Mouse (Mus musculus): ENCODE results near the gene Sae1. TPM values are rescaled to one million over a fixed set of nuclear protein-coding genes. Genes with fewer than 3 reads are reported as not detected.
A peak's percentile ranks its signal among the peaks of the same experiment; 100 is the strongest.

Gene Sae1
- total and polyA plus RNA-seq, 3 experiments = 23.4 to 36.1 (median 33.0) TPM

- Histone ChIP-seq H3K4me1 (ENCODE audit: control insufficient read depth, insufficient read depth, low read length) (no peaks in the 10 kb centered on the region), H3K36me3 (ENCODE audit: control insufficient read depth, insufficient read depth, low read length) (no peaks in the 10 kb centered on the region), H3K4me3 (no peak overlapping the region), H3K9ac (ENCODE audit: low read depth, low read length) (no peak overlapping the region), H3K27me3 (ENCODE audit: control insufficient read depth, insufficient read depth, low read length) (no peaks in the 10 kb centered on the region), H3K27ac (no peak overlapping the region), H3K79me2 (replicated peaks; ENCODE audit: control insufficient read depth, insufficient read depth, low read length) (no peaks in the 10 kb centered on the region)
- TF ChIP-seq CTCF (IDR thresholded peaks at IDR 0.05) (no peak), EP300 (IDR thresholded peaks at IDR 0.05; ENCODE audit: insufficient read depth, low read depth, low read length) (no peak), POLR2A (IDR thresholded peaks at IDR 0.05; ENCODE audit: insufficient read depth, low read depth, low read length) (no peak)
- DNase-seq = no peak
- intact Hi-C loops (cut with DNase I) = no loop called here
- WGBS = 63% methylated on average over 3 of the region's 3 CpGs
Measured at GRCm38 (mm10) chr7:16344598-16344997, 43.0 kb downstream of the Sae1 start.

DNA sequence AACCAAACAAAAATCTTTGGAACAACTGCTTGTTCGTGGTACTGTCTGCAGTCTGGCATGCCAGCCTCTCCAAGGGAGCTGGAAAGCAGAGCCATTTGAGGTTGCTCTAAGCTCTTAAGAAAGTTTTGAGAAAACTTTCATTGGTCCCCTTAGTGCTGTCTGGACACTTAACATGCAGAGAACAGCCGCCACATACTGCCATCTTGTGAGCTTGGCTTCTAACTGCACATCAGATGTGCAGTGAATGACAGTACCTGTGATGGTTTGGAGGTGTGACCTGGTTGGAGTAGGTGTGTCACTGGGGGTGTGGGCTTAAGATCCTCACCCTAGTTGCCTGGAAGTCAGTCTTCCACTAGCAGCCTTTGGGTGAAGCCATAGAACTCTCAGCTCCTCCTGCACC, 49.9 kb downstream of the Sae1 start:
- H3K36me3 ChIP-seq (ENCODE audit: control insufficient read depth, insufficient read depth, low read length) = no peaks in the 10 kb centered on the region
- H3K4me1 ChIP-seq (ENCODE audit: control insufficient read depth, insufficient read depth, low read length) = no peaks in the 10 kb centered on the region
- DNase-seq = no peak
- H3K27ac ChIP-seq = no peak overlapping the region
- H3K9ac ChIP-seq (ENCODE audit: low read depth, low read length) = no peak overlapping the region
- TF ChIP-seq CTCF (IDR thresholded peaks at IDR 0.05) (peak; percentile 43), EP300 (IDR thresholded peaks at IDR 0.05; ENCODE audit: insufficient read depth, low read depth, low read length) (no peak), POLR2A (IDR thresholded peaks at IDR 0.05; ENCODE audit: insufficient read depth, low read depth, low read length) (no peak)
- H3K4me3 ChIP-seq = no peak overlapping the region
- intact Hi-C loops (cut with DNase I) = loop anchor here (2.0 kb wide), 1 partner anchor 19 kb away; no protein-coding TSS in a partner anchor
- 68% methylated on average over 2 of the region's 2 CpGs for WGBS
- H3K27me3 ChIP-seq (ENCODE audit: control insufficient read depth, insufficient read depth, low read length) = no peaks in the 10 kb centered on the region
- H3K79me2 ChIP-seq (replicated peaks; ENCODE audit: control insufficient read depth, insufficient read depth, low read length) = no peaks in the 10 kb centered on the region

DNA sequence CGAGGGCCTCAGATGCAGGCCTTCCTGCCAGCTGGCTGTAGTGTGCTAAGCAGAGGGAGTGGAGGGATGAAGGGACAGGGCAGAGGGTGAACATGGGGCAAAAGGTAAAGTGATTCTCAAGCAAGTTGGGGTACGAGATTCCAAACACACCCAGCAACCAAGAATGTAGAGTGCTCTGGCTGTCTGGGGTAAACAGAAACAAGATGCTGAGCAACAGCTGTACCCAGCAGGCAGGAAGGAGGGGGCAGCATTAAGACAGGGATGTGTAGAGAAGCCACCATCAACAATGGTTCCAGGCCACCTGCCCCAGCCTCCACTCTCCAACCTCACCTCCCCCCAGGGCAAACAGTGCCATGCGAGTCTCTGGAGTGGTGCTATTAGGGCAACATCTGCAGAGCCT, 58.5 kb downstream of the Sae1 start:
- no peaks in the 10 kb centered on the region for H3K36me3 ChIP-seq (ENCODE audit: control insufficient read depth, insufficient read depth, low read length)
- intact Hi-C loops (cut with DNase I) = no loop called here
- no peak overlapping the region for H3K27ac ChIP-seq
- H3K79me2 ChIP-seq (replicated peaks; ENCODE audit: control insufficient read depth, insufficient read depth, low read length) = no peaks in the 10 kb centered on the region
- H3K4me3 ChIP-seq = no peak overlapping the region
- peaks cover 4% of the 10 kb centered on the region for H3K4me1 ChIP-seq (ENCODE audit: control insufficient read depth, insufficient read depth, low read length)
- H3K9ac ChIP-seq (ENCODE audit: low read depth, low read length) = no peak overlapping the region
- 84% methylated on average over 3 of the region's 3 CpGs for WGBS
- DNase-seq = peak in 1 of 2 experiments; percentile 15
- H3K27me3 ChIP-seq (ENCODE audit: control insufficient read depth, insufficient read depth, low read length) = no peaks in the 10 kb centered on the region
- TF ChIP-seq CTCF (IDR thresholded peaks at IDR 0.05) = no peak
- TF ChIP-seq EP300 (IDR thresholded peaks at IDR 0.05; ENCODE audit: insufficient read depth, low read depth, low read length) = no peak
- no peak for TF ChIP-seq POLR2A (IDR thresholded peaks at IDR 0.05; ENCODE audit: insufficient read depth, low read depth, low read length)

DNA sequence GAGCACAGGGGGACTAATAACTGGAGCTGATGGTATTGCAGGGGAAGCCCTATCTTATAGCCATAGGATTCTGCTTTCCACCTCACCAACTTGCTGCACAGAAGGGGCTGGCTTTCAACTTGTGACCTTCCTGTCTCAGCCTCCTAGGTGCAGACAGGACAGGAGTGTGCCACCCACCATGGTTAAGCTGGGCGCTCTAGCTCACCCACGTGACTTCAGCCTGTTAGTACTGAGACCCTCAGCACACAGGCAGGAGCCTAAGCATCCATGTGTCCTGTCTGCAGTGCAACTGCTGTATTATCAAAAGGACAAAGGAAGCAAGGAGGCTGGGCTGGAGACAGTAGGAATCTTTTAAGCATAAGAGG, 61.0 kb downstream of the Sae1 start:
- Histone ChIP-seq H3K79me2 (replicated peaks; ENCODE audit: control insufficient read depth, insufficient read depth, low read length) (no peaks in the 10 kb centered on the region), H3K36me3 (ENCODE audit: control insufficient read depth, insufficient read depth, low read length) (no peaks in the 10 kb centered on the region), H3K4me3 (no peak overlapping the region), H3K9ac (ENCODE audit: low read depth, low read length) (no peak overlapping the region), H3K27me3 (ENCODE audit: control insufficient read depth, insufficient read depth, low read length) (no peaks in the 10 kb centered on the region), H3K4me1 (ENCODE audit: control insufficient read depth, insufficient read depth, low read length) (peaks cover 4% of the 10 kb centered on the region), H3K27ac (no peak overlapping the region; the same call in 1 of the 2 replicates)
- TF ChIP-seq POLR2A (IDR thresholded peaks at IDR 0.05; ENCODE audit: insufficient read depth, low read depth, low read length) (no peak), EP300 (IDR thresholded peaks at IDR 0.05; ENCODE audit: insufficient read depth, low read depth, low read length) (no peak), CTCF (IDR thresholded peaks at IDR 0.05) (no peak)
- DNase-seq = peak in 1 of 2 experiments; percentile 20
- intact Hi-C loops (cut with DNase I) = loop anchor here (1.0 to 2.0 kb wide), 3 partner anchors 32 to 134 kb away; no protein-coding TSS in a partner anchor
- 97% methylated on average over 2 of the region's 2 CpGs for WGBS

DNA sequence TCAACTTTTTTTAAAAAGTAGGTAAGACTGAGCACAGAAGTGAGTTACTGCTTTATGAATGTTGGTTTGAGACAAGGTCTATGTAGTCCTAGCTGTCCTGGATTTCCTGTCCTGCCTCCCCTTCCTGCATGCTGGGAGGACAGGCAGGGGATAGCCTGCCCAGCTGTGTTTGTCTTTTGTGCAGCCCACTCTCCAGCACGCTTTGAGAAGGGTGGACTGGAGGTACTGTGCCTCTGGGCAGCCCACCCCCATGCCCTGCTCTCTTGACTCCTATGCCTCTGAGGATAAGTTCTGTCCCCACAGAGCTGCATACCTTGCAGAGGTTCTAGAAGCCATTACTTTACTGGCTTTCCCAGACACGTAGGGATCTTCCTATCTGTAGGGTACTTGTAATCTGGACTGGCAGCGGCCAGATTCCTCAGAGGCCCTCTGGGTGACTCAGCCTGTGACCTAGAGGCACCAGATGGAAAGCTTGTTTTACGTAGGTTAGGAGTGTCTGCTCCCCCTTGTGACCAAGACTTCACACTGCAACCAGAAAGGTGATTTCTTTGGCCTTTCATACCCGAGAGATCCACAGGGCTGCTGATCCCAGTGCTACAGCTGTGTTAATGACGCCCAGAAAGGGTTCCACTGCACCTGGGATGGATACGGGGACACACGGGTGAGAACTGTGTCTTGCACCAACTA, 61.5 kb downstream of the Sae1 start:
- 15% methylated on average over 8 of the region's 8 CpGs for WGBS
- peak; percentile 87 for TF ChIP-seq CTCF (IDR thresholded peaks at IDR 0.05)
- peak; percentile 91 for TF ChIP-seq EP300 (IDR thresholded peaks at IDR 0.05; ENCODE audit: insufficient read depth, low read depth, low read length)
- TF ChIP-seq POLR2A (IDR thresholded peaks at IDR 0.05; ENCODE audit: insufficient read depth, low read depth, low read length) = 0 out of 2 replicates have a peak, but pooled peaks have one; percentile 17
- Histone ChIP-seq H3K4me1 (ENCODE audit: control insufficient read depth, insufficient read depth, low read length) (peaks cover 4% of the 10 kb centered on the region), H3K4me3 (peak overlapping the region; percentile 12; the same call in 1 of the 2 replicates), H3K36me3 (ENCODE audit: control insufficient read depth, insufficient read depth, low read length) (no peaks in the 10 kb centered on the region), H3K79me2 (replicated peaks; ENCODE audit: control insufficient read depth, insufficient read depth, low read length) (no peaks in the 10 kb centered on the region), H3K9ac (ENCODE audit: low read depth, low read length) (peak overlapping the region; percentile 52), H3K27me3 (ENCODE audit: control insufficient read depth, insufficient read depth, low read length) (no peaks in the 10 kb centered on the region), H3K27ac (peak overlapping the region; percentile 91)
- DNase-seq = peak; percentile 69 to 81
- intact Hi-C loops (cut with DNase I) = loop anchor here (1.0 to 2.0 kb wide), 3 partner anchors 32 to 133 kb away; no protein-coding TSS in a partner anchor

DNA sequence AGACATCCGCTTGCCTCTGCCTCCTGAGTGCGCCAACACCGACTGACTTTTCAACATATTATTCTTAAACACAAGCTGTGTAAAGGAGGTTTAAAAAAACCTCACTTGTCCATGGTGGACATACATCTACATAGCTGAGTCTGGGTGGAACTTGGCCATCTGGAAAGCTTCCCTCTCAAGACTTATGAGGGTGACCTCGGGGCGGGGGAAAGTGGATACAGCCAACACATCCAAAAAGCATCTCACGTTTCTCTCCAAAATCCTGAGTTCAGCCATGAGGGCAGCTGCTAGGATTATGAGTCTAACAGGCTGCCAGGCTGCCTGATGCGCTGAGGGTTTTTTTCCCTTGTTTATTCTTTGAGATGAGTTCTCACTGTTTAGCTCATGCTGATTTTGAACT, 62.9 kb downstream of the Sae1 start:
- H3K9ac ChIP-seq (ENCODE audit: low read depth, low read length) = no peak overlapping the region
- no peaks in the 10 kb centered on the region for H3K27me3 ChIP-seq (ENCODE audit: control insufficient read depth, insufficient read depth, low read length)
- peaks cover 4% of the 10 kb centered on the region for H3K4me1 ChIP-seq (ENCODE audit: control insufficient read depth, insufficient read depth, low read length)
- no peak for DNase-seq
- no peak overlapping the region for H3K27ac ChIP-seq
- TF ChIP-seq POLR2A (IDR thresholded peaks at IDR 0.05; ENCODE audit: insufficient read depth, low read depth, low read length) (no peak), EP300 (IDR thresholded peaks at IDR 0.05; ENCODE audit: insufficient read depth, low read depth, low read length) (no peak), CTCF (IDR thresholded peaks at IDR 0.05) (no peak)
- H3K36me3 ChIP-seq (ENCODE audit: control insufficient read depth, insufficient read depth, low read length) = no peaks in the 10 kb centered on the region
- H3K4me3 ChIP-seq = no peak overlapping the region
- intact Hi-C loops (cut with DNase I) = no loop called here
- WGBS = 80% methylated on average over 7 of the region's 7 CpGs
- no peaks in the 10 kb centered on the region for H3K79me2 ChIP-seq (replicated peaks; ENCODE audit: control insufficient read depth, insufficient read depth, low read length)
